Mouse (Mus musculus) cortical plate, adult 2 months (tissue): ENCODE measurements around the gene Mtap.

ENCODE experiments used
- CTCF ChIP-seq: fragments of 200-500 bp; IDR thresholded peaks from 2 replicates; pipeline ENCODE4 v1.5.1; 2011; ENCODE audit warnings: mild to moderate bottlenecking, control low read depth, low read length; ENCODE audit not compliant: insufficient read depth; ENCODE audit errors: extremely low read depth
- POLR2A ChIP-seq: fragments of 200-500 bp; IDR thresholded peaks from 2 replicates; pipeline ENCODE4 v1.6.1; 2011; ENCODE audit warnings: mild to moderate bottlenecking, low read length, control low read depth; ENCODE audit not compliant: insufficient read depth; ENCODE audit errors: extremely low read depth

DNA sequence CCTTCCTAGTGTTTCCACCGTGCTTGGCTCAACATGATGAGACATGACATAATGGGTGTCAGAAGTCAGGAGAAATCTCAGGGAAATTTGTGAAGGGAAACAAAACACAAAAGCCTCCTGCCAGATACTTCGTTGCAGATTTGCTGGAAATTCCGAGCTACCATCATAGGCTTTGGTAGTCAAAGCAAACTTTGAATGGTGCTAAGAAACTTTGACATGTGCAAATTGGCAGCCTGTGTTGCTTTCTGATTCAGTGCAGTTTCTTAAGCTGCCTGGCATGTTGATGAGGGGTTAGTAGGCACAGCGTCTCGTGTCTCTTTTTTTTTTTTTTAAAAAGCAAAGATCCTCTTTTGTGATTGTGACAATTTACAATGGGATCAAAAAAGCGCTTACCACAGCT lies 46.7 kb upstream of the Mtap start:
- TF ChIP-seq CTCF (no peak), POLR2A (no peak)
